Comparison of ENCODE assay signal across 30 mouse cellular contexts in genomic region chr10:67275916-67276315, GRCm38 (mm10).
"Had no signal": no experiment of that assay in that cellular context is flagged by ENCODE, and none has a peak within 500 bp of the region (broad histone marks: within the 10 kb centered on the region; RNA-seq: fewer than 3 reads in every experiment).

No protein-coding gene starts in this region.

- H3K27me3 ChIP-seq: heart, embryonic 12.5 days; heart, embryonic 13.5 days; heart, embryonic 15.5 days; hindbrain, embryonic 12.5 days; hindbrain, embryonic 13.5 days; hindbrain, embryonic 15.5 days; intestine, embryonic 15.5 days; kidney, embryonic 15.5 days had no signal

- H3K4me3 ChIP-seq: heart, embryonic 12.5 days; heart, embryonic 13.5 days; heart, embryonic 15.5 days; hindbrain, embryonic 10.5 days; hindbrain, embryonic 12.5 days; hindbrain, embryonic 13.5 days; hindbrain, embryonic 15.5 days; intestine, embryonic 15.5 days; kidney, embryonic 15.5 days; layer of hippocampus, adult 2 months; left cerebral cortex, adult 2 months had no signal

- H3K4me1 ChIP-seq: heart, embryonic 12.5 days; heart, embryonic 13.5 days; heart, embryonic 15.5 days; hindbrain, embryonic 10.5 days; hindbrain, embryonic 12.5 days; hindbrain, embryonic 13.5 days; hindbrain, embryonic 15.5 days; intestine, embryonic 15.5 days; kidney, embryonic 15.5 days had no signal

- H3K27ac ChIP-seq: heart, embryonic 13.5 days; heart, embryonic 15.5 days; hindbrain, embryonic 10.5 days; hindbrain, embryonic 12.5 days; hindbrain, embryonic 13.5 days; hindbrain, embryonic 14.5 days; hindbrain, embryonic 15.5 days; hindbrain, postnatal 0 days; intestine, embryonic 15.5 days; kidney, embryonic 15.5 days; kidney, postnatal 0 days; layer of hippocampus, adult 2 months; left cerebral cortex, adult 2 months had no signal

- H3K9me3 ChIP-seq: heart, embryonic 12.5 days; heart, embryonic 13.5 days; heart, embryonic 15.5 days; hindbrain, embryonic 10.5 days; hindbrain, embryonic 12.5 days; hindbrain, embryonic 13.5 days; hindbrain, embryonic 15.5 days; intestine, embryonic 15.5 days; kidney, embryonic 15.5 days had no signal

- DNase-seq: heart, postnatal 10 days; heart, postnatal 14 days; heart, postnatal 36 days; heart, postnatal 4 days; kidney, adult 11 months; kidney, adult 18-20 months; kidney, adult 2 months; kidney, adult 8-10 months; kidney, adult 9 months; kidney, postnatal 10 days; kidney, postnatal 14 days; kidney, postnatal 25 days; kidney, postnatal 36 days; kidney, postnatal 4 days; layer of hippocampus, adult 9-11 months; layer of hippocampus, postnatal 36 days had no signal
